Mouse (Mus musculus): ENCODE data around the gene Lypd5. TPM values are rescaled to one million over a fixed set of nuclear protein-coding genes. Genes with fewer than 3 reads are reported as not detected.

The Lypd5 gene
- not detected in 2 replicates for polyA plus RNA-seq (2015; fragmentation: Nextera tagmentation; extraction: Ambion mirVana)

DNA sequence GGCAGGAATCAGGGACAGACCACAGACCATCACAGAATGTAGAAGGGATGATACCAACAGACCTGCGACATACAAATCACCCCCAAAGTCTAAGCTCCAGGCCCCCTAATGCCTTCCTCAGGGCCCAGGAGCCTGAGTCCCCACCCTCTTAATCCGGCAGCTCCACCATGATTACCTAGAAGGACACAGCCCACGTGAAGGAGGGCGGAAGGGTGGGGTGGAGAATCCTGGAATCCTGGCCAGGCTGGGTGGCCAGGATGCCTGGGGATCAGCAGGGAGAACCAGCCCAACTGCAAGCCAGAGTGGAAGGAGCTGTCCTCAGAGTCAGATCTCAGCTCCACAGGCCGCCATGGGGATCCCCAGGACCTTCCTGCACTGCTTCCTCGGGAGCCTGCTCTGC lies at the start of gene Lypd5:
Lypd5 (plus strand) TSS at position 301 of the 400 bp plus-strand sequence.
- Histone ChIP-seq H3K27me3 (peaks cover 10% of the 10 kb centered on the region; the same call in 1 of the 2 replicates), H3K27ac (replicated peaks) (no peak within 1 kb of the TSS), H3K4me3 (replicated peaks) (no peak within 1 kb of the TSS), H3K4me2 (no peak within 1 kb of the TSS), H3K9ac (no peak within 1 kb of the TSS), H3K9me3 (replicated peaks) (no peaks in the 10 kb centered on the region), H3K4me1 (replicated peaks) (no peaks in the 10 kb centered on the region), H3K36me3 (replicated peaks) (no peaks in the 10 kb centered on the region)
- ATAC-seq (ENCODE audit: insufficient read depth): no peak
- 26% methylated on average over 6 of the region's 6 CpGs for WGBS (ENCODE audit: insufficient replicate concordance)

DNA sequence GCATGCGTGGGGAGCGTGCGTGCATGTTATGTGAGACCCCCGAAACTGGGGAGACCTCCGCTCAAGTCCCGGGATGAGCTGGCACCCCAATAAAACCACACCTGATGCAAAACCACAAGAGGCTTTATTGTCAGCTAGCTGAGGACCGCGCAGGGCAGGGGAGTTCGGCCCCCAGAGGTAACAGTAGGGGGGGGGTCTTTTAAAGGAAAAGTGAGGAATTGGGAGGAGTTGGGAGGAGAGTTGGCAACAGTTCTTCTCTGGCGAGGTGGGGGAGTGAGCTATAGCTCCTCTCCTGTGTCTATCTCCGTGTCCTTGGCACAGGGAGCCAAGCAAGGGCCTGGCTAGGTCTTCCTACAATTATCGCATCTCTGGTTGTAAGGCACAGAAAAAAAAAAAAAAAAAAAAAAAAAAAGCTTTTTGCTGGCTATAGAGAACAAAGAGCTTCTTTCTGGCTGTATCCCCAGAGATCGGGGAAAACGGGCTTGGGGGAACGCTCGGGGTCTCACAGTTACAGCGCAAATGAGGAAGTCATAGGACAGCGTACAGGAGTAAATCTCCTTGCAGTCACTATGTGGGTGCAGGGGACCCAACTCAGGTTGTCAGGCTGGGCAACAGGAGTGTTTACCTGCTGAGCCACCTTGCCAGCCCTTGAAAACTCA lies 49.0 kb upstream of the Lypd5 start:
- no peaks in the 10 kb centered on the region for H3K9me3 ChIP-seq (replicated peaks)
- peaks cover 33% of the 10 kb centered on the region for H3K4me1 ChIP-seq (replicated peaks)
- peak overlapping the region; percentile 39 for H3K9ac ChIP-seq
- 0 out of 2 replicates have a peak overlapping the region, but pooled peaks have one; percentile 1 for H3K27ac ChIP-seq (replicated peaks)
- 2% methylated on average over 18 of the region's 18 CpGs for WGBS (ENCODE audit: insufficient replicate concordance)
- no peak for ATAC-seq (ENCODE audit: insufficient read depth)
- H3K4me3 ChIP-seq (replicated peaks): peak overlapping the region; percentile 68
- peaks cover 9% of the 10 kb centered on the region; the same call in 1 of the 2 replicates for H3K36me3 ChIP-seq (replicated peaks)
- H3K27me3 ChIP-seq: no peaks in the 10 kb centered on the region
- H3K4me2 ChIP-seq: peak overlapping the region; percentile 88

GRCm38 (mm10) chr7:24300771-24301282 lies 48.2 kb upstream of the Lypd5 start, which contains the start of gene Zfp61:
TSS of gene Zfp61 (minus strand) at chr7:24301232.
- peak; percentile 47; the same call in 1 of the 2 replicates for ATAC-seq (ENCODE audit: insufficient read depth)
- Histone ChIP-seq H3K27me3 (no peaks in the 10 kb centered on the region), H3K4me3 (replicated peaks) (peak within 1 kb of the TSS; percentile 68), H3K4me2 (peak within 1 kb of the TSS; percentile 88), H3K9ac (peak within 1 kb of the TSS; percentile 49), H3K27ac (replicated peaks) (peak within 1 kb of the TSS; percentile 1; the same call in 1 of the 2 replicates), H3K4me1 (replicated peaks) (peaks cover 33% of the 10 kb centered on the region), H3K36me3 (replicated peaks) (0 out of 2 replicates have a peak, but pooled peaks cover under 1% of the 10 kb centered on the region), H3K9me3 (replicated peaks) (no peaks in the 10 kb centered on the region)
- 1% methylated on average over 13 of the region's 13 CpGs for WGBS (ENCODE audit: insufficient replicate concordance)

- H3K27ac ChIP-seq (replicated peaks): 0 out of 2 replicates have a peak overlapping the region, but pooled peaks have one; percentile 34
- H3K27me3 ChIP-seq: no peaks in the 10 kb centered on the region
- peaks cover 14% of the 10 kb centered on the region for H3K4me1 ChIP-seq (replicated peaks)
- peak overlapping the region; percentile 62 for H3K9ac ChIP-seq
- ATAC-seq (ENCODE audit: insufficient read depth): peak; percentile 59; the same call in 1 of the 2 replicates
- peak overlapping the region; percentile 71 for H3K4me3 ChIP-seq (replicated peaks)
- no peaks in the 10 kb centered on the region for H3K9me3 ChIP-seq (replicated peaks)
- 25% methylated on average over 29 of the region's 29 CpGs for WGBS (ENCODE audit: insufficient replicate concordance)
- peak overlapping the region; percentile 88 for H3K4me2 ChIP-seq
- 0 out of 2 replicates have a peak, but pooled peaks cover 4% of the 10 kb centered on the region for H3K36me3 ChIP-seq (replicated peaks)
Observed at GRCm38 (mm10) chr7:24315726-24316566, 33.0 kb upstream of the Lypd5 start.

DNA sequence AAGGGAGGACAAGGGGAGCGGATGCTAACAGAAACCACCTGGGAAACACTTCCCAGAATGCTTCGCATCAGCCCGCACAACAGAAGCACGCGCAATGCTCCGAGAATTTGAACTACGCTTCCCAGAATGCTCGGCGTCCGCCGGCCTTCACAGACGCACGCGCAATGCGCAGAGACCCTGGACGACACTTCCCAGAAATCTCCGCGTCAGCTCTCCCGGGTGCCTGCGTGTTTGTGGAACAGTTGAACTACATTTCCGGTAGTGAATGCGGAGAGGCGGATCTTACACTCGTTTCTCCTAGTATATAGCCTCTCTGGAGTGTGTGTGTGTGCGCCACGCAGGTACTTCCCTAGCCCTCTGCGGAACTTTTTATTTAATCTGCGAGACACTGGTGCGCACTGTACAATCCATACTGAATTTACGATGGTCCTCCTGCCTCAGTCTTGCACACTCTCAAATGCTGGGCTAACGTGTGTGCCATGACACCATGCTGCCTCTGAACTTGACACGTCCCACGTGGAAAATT lies 32.4 kb upstream of the Lypd5 start, which contains the start of gene Zfp94:
Zfp94 (minus strand) TSS at position 100 of the 526 bp plus-strand sequence.
- H3K9me3 ChIP-seq (replicated peaks): no peaks in the 10 kb centered on the region
- ATAC-seq (ENCODE audit: insufficient read depth): peak; percentile 91
- under 1% methylated on average over 33 of the region's 33 CpGs for WGBS (ENCODE audit: insufficient replicate concordance)

GRCm38 (mm10) chr7:24318942-24319341 lies 30.1 kb upstream of the Lypd5 start:
- no peak for ATAC-seq (ENCODE audit: insufficient read depth)
- Histone ChIP-seq H3K4me2 (no peak overlapping the region), H3K4me1 (replicated peaks) (peaks cover 14% of the 10 kb centered on the region), H3K4me3 (replicated peaks) (no peak overlapping the region), H3K27me3 (no peaks in the 10 kb centered on the region), H3K9me3 (replicated peaks) (no peaks in the 10 kb centered on the region), H3K27ac (replicated peaks) (no peak overlapping the region), H3K9ac (no peak overlapping the region), H3K36me3 (replicated peaks) (no peaks in the 10 kb centered on the region)
- 19% methylated on average over 6 of the region's 6 CpGs for WGBS (ENCODE audit: insufficient replicate concordance)

More for the DNA sequence above, 32.4 kb upstream of the Lypd5 start, which contains the start of gene Zfp94:
- H3K4me3 ChIP-seq (replicated peaks): peak within 1 kb of the TSS; percentile 71
- H3K27me3 ChIP-seq: no peaks in the 10 kb centered on the region
- H3K4me2 ChIP-seq: peak within 1 kb of the TSS; percentile 88
- H3K27ac ChIP-seq (replicated peaks): peak within 1 kb of the TSS; percentile 74
- no peaks in the 10 kb centered on the region for H3K36me3 ChIP-seq (replicated peaks)
- H3K4me1 ChIP-seq (replicated peaks): peaks cover 14% of the 10 kb centered on the region
- peak within 1 kb of the TSS; percentile 62 for H3K9ac ChIP-seq

DNA sequence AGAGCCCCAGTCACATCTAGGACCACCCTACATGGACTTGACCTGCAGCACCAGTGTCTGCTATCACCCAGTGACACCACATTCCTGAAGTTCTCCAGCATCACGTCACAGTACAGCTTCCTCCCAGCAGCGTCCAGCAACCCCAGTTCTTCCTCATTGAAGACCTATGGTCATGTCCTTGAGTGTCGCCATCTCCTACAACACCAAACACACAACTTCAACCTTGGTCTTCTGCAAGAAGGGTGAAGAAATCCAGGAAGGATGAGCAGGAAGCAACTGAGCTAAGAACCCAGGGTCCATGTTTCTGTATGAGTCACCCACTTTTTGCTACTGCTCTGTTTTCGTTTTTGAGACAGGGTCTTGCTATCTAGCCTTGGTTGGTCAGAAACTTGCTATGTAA lies 26.4 kb upstream of the Lypd5 start:
- H3K9ac ChIP-seq: no peak overlapping the region
- no peaks in the 10 kb centered on the region for H3K4me1 ChIP-seq (replicated peaks)
- 68% methylated on average over 4 of the region's 4 CpGs for WGBS (ENCODE audit: insufficient replicate concordance)
- H3K4me2 ChIP-seq: no peak overlapping the region
- no peak for ATAC-seq (ENCODE audit: insufficient read depth)
- H3K9me3 ChIP-seq (replicated peaks): no peaks in the 10 kb centered on the region
- no peaks in the 10 kb centered on the region for H3K36me3 ChIP-seq (replicated peaks)
- H3K27me3 ChIP-seq: peaks cover 22% of the 10 kb centered on the region
- H3K4me3 ChIP-seq (replicated peaks): no peak overlapping the region
- no peak overlapping the region for H3K27ac ChIP-seq (replicated peaks)

- no peak overlapping the region for H3K4me2 ChIP-seq
- H3K9me3 ChIP-seq (replicated peaks): no peaks in the 10 kb centered on the region
- no peak for ATAC-seq (ENCODE audit: insufficient read depth)
- peaks cover 22% of the 10 kb centered on the region for H3K27me3 ChIP-seq
- no peak overlapping the region for H3K4me3 ChIP-seq (replicated peaks)
- no peak overlapping the region for H3K9ac ChIP-seq
- WGBS (ENCODE audit: insufficient replicate concordance): 74% methylated on average over 6 of the region's 6 CpGs
- H3K4me1 ChIP-seq (replicated peaks): no peaks in the 10 kb centered on the region
- H3K27ac ChIP-seq (replicated peaks): no peak overlapping the region
- H3K36me3 ChIP-seq (replicated peaks): no peaks in the 10 kb centered on the region
Observed at GRCm38 (mm10) chr7:24325197-24325596, 23.8 kb upstream of the Lypd5 start.

DNA sequence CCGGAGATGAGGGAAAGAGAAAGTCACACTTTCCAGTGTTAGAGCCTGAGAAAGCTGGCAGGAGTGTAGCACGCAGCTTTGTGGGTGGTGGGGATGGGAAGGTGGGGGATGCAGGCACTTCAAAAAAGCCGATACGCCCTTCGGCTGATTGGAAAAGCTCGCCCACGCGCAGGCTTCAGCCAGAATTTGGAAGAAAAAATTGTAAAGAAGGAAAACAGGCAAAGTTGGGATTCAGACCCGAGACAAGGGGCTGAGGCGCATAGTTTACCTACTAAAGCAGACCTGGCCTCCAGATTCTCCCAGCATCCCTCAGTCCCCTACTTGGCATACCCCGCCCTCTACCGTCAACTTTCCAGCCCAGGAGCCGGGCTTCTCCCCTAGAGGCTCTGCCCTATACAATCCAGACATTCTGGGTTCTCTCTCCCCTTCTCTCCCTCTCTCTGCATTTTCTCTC lies 23.3 kb upstream of the Lypd5 start:
- Histone ChIP-seq H3K4me3 (replicated peaks) (no peak overlapping the region), H3K9ac (no peak overlapping the region), H3K27me3 (peaks cover 22% of the 10 kb centered on the region), H3K27ac (replicated peaks) (no peak overlapping the region), H3K36me3 (replicated peaks) (no peaks in the 10 kb centered on the region), H3K9me3 (replicated peaks) (no peaks in the 10 kb centered on the region), H3K4me1 (replicated peaks) (no peaks in the 10 kb centered on the region), H3K4me2 (peak overlapping the region; percentile 29)
- WGBS (ENCODE audit: insufficient replicate concordance): 16% methylated on average over 13 of the region's 13 CpGs
- ATAC-seq (ENCODE audit: insufficient read depth): no peak

DNA sequence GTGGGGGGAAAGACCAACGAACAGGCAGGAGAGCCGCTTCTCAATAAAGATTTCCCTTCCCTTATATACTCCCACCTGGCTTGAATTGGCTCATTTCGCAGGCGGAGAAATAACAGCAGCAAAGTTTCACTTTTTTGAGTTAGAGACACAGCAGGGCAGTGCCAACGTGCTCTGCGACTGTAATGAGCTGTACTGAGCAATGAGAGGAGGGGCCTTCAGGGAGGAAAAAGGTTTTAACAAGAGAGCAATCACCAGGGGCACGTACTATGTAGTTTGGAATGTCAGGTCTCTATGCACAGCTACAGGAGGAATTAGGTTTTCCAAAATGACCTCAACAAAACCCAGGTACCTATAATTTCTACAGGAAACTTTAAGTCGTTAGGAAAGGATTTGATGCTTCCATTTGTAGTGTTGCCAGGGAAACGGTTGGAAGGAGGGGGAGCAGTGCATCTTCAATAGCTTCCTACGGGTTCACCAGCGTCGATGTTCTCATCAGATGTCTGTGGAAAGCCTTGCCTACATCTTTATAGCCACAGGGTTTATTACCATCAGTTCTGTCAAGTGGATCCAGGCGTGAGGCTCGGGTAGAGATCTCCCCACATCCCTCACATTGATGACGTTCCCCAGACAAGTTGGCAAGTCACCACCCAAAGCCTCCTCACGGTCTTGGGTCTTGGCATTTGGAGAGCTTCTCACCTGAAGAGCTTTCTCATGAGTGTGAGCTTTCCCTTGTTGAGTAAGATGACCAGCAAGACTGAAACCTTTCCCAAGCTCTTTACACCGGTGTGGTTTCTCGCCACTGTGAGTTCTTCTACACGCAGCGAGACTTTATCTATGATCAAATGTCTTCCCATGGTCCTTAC lies 22.5 kb upstream of the Lypd5 start:
- Histone ChIP-seq H3K4me1 (replicated peaks) (no peaks in the 10 kb centered on the region), H3K9me3 (replicated peaks) (no peaks in the 10 kb centered on the region), H3K4me2 (peak overlapping the region; percentile 29; the same call in 1 of the 2 replicates), H3K4me3 (replicated peaks) (no peak overlapping the region), H3K36me3 (replicated peaks) (no peaks in the 10 kb centered on the region), H3K27me3 (peaks cover 22% of the 10 kb centered on the region), H3K27ac (replicated peaks) (no peak overlapping the region), H3K9ac (no peak overlapping the region)
- ATAC-seq (ENCODE audit: insufficient read depth): no peak
- 42% methylated on average over 20 of the region's 20 CpGs for WGBS (ENCODE audit: insufficient replicate concordance)

All from liver, embryonic 15.5 days (tissue).